Mouse (Mus musculus): ENCODE results near the gene Krt83. TPM values are rescaled to one million over a fixed set of nuclear protein-coding genes. Genes with fewer than 3 reads are reported as not detected.
"Not testable (repeated sequence)": the region's sequence is repeated elsewhere in the genome, so short reads cannot be mapped to it uniquely, and the experiment has no call there.

The Krt83 gene
- not detected in 2 replicates for polyA plus RNA-seq (2016; fragmentation: Nextera tagmentation; extraction: Ambion mirVana)

DNA sequence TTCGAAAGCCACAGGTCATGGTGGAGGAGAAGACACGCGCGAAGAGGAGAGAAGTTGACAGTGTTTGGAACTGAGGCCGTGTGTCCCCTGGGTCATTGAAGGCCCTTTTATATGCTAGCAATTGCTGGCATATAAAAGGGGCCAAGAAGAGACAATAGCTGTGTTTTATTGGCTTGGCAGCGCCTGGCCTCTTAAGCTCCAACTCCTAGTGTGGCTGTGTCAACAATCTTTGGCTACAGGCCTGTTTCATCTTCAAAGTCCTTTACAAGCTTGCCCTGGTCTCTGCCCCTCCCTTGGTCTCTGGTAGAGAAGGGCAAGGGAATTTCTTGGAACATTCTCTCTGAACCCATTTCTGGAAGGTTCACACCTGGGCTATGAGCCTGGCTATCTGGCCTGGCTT lies at the start of gene Krt83:
Gene Krt83 (minus strand): TSS at position 82 of the 400 bp plus-strand sequence.
- Histone ChIP-seq H3K4me3 (replicated peaks) (no peak within 1 kb of the TSS), H3K9ac (no peak within 1 kb of the TSS), H3K4me1 (no peaks in the 10 kb centered on the region), H3K4me2 (no peak within 1 kb of the TSS), H3K36me3 (replicated peaks) (no peaks in the 10 kb centered on the region), H3K27me3 (no peaks in the 10 kb centered on the region), H3K27ac (no peak within 1 kb of the TSS), H3K9me3 (no peaks in the 10 kb centered on the region)
- 65% methylated on average over 6 of the region's 6 CpGs for WGBS
- no peak for ATAC-seq (ENCODE audit: low FRiP score)

DNA sequence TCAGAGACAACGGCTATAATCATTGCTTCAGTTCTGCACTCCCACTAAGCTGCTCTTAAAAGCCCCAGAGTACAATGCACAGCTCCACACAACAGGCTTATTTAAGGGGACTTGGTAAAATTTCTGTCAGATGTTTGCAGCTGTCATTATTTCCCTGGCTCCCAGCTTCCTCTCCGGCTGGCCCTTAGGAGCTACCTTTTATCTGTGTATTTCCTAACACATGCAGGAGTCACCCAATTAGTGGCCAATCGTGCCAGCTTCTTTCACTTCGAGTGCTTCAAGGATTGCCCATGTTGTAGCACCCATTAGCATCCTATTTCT lies 47.2 kb upstream of the Krt83 start:
- Histone ChIP-seq H3K4me1 (no peaks in the 10 kb centered on the region), H3K9me3 (no peaks in the 10 kb centered on the region), H3K36me3 (replicated peaks) (no peaks in the 10 kb centered on the region), H3K4me2 (no peak overlapping the region), H3K27me3 (no peaks in the 10 kb centered on the region; the same call in 1 of the 2 replicates), H3K4me3 (replicated peaks) (no peak overlapping the region), H3K27ac (no peak overlapping the region), H3K9ac (no peak overlapping the region)
- 50% methylated on average over 4 of the region's 4 CpGs for WGBS
- ATAC-seq (ENCODE audit: low FRiP score) = no peak

DNA sequence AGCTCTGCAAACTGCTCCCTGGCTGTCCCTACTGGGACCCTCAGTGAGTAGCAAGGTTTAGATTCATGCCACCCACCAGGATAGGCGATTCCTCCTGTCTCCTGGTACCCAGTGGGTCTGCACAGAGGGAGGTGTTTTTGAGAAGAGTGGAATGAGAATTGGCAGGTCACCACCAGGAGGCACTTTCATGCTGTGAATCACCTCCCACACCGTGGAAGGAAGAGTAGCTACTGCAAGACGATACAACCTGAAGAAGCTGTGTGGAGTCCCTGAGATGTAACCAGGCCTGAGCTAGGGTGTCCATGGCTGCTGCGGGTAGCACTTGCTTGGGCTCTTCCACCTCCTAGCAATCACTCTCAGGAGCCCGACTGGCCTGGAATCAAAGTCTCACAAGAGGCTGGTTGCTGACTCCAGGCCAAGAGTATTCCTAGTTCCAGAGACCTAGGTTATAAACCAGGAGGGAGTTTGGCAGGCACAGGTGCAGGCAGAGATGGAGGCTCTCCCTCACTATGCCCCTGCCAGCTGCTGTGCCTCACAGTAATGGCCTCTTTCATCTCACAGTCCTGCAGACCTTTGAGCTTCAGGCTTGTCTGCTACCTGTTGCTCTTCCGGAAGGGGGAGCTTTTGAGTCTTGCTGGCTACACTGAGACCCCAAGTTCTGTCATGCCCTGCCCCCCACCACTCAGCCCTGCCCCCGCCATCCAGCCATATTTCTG lies 46.7 kb upstream of the Krt83 start:
- H3K4me3 ChIP-seq (replicated peaks) = no peak overlapping the region
- ATAC-seq (ENCODE audit: low FRiP score) = no peak
- H3K4me2 ChIP-seq = no peak overlapping the region
- no peaks in the 10 kb centered on the region for H3K9me3 ChIP-seq
- H3K9ac ChIP-seq = no peak overlapping the region
- H3K36me3 ChIP-seq (replicated peaks) = no peaks in the 10 kb centered on the region
- H3K4me1 ChIP-seq = no peaks in the 10 kb centered on the region
- H3K27me3 ChIP-seq = no peaks in the 10 kb centered on the region; the same call in 1 of the 2 replicates
- 47% methylated on average over 7 of the region's 7 CpGs for WGBS
- H3K27ac ChIP-seq = no peak overlapping the region

DNA sequence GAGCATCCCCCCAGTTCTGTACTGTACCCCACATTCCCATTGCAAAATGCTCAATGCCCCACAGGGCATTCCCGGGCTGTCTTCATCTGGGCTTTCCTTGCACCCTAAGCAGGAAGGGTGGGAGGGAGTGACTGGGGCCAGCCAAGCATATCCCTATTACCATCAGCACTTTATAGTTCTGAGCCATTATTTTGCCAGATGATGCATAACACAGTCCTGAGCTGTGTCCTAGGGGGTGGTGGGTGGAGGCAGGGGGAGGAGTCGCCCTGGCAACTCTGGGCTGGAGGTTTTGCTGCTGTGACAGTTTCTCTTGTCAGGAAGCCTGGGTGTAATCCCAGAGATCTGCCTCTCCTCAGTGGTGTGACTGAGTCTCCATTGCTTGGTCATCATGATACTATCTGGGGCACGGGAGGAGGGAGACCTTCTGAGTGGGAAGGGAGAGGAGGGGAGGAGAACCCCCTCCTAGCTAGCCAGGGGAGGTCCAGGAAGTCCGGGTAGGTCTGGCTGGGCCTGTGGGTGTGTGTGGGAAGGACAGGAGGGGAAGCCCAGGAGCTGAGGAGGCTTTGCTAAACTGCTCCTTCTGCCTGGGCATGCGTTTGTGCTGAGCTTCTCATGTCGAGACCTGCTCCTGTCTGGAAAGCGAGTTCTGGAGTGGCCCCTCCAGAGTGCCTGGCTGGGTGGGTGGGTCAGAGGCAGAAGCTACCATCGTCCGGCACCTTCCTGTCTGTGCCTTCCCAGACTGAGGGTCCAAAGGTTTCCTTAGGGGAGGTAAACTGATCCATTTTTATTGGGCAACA lies 44.9 kb upstream of the Krt83 start:
- Histone ChIP-seq H3K9ac (no peak overlapping the region), H3K4me2 (no peak overlapping the region), H3K4me3 (replicated peaks) (no peak overlapping the region), H3K9me3 (no peaks in the 10 kb centered on the region), H3K27ac (no peak overlapping the region), H3K4me1 (no peaks in the 10 kb centered on the region), H3K36me3 (replicated peaks) (no peaks in the 10 kb centered on the region), H3K27me3 (no peaks in the 10 kb centered on the region; the same call in 1 of the 2 replicates)
- WGBS = 67% methylated on average over 9 of the region's 9 CpGs
- no peak for ATAC-seq (ENCODE audit: low FRiP score)

DNA sequence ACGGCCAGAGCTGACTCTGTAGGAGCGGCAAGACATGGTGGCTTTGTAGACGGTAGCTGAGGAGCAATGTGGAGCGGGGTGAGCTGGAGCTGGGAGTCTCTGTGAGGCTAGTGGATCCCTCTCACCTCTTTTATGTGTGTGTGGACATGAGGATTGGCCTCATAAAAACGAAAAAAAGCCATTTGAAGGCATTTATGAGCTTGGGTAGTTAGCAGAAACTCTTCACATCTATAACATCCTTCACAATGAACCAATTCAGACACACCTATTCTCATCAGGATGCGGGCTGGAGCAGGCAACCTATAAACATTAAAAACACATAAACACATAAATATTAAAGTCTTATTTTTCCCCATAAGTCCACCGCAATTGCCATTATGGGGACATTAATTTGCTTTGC lies 41.4 kb upstream of the Krt83 start, which contains the start of gene Krt84:
Gene Krt84 (minus strand): TSS at position 101 of the 400 bp plus-strand sequence.
- H3K27ac ChIP-seq = no peak within 1 kb of the TSS
- 86% methylated on average over 7 of the region's 7 CpGs for WGBS
- no peak within 1 kb of the TSS for H3K4me2 ChIP-seq
- no peaks in the 10 kb centered on the region for H3K9me3 ChIP-seq
- no peak within 1 kb of the TSS for H3K9ac ChIP-seq
- no peak for ATAC-seq (ENCODE audit: low FRiP score)
- no peaks in the 10 kb centered on the region; the same call in 1 of the 2 replicates for H3K27me3 ChIP-seq
- H3K4me1 ChIP-seq = no peaks in the 10 kb centered on the region
- no peak within 1 kb of the TSS for H3K4me3 ChIP-seq (replicated peaks)
- no peaks in the 10 kb centered on the region for H3K36me3 ChIP-seq (replicated peaks)

DNA sequence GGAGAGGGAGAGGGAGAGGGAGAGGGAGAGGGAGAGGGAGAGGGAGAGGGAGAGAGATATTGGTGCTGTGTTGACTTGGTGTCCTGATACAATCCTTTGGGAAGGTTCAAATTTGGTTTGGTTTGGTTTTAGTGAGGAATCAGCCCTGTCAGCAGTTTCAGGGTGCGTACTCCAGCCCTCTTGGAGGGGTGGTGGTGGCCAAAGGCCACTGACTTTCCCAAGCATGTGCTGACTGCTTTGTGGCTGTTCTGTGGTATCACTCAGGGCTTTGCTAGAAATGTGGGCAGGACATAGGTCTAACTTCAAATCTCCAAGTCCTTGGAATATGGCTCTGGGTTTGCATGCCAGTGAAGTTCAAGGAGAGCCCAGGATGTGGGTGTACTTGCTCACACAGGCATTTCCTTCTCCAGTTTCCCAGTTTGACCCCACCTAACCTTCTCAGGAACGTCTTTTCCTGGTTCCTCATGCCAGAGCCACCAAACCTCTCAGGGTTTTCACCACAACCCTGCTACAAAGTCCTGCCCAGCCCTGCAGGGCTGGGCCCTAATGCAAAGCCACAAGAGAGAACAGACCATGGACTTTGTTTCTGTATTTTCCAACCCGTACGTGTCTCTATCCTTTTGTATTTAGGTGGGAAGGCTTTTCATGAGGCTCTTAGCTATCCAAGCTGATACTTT lies 31.4 kb upstream of the Krt83 start:
- 78% methylated on average over 4 of the region's 4 CpGs for WGBS
- no peak for ATAC-seq (ENCODE audit: low FRiP score)
- H3K9me3 ChIP-seq = no peaks in the 10 kb centered on the region

DNA sequence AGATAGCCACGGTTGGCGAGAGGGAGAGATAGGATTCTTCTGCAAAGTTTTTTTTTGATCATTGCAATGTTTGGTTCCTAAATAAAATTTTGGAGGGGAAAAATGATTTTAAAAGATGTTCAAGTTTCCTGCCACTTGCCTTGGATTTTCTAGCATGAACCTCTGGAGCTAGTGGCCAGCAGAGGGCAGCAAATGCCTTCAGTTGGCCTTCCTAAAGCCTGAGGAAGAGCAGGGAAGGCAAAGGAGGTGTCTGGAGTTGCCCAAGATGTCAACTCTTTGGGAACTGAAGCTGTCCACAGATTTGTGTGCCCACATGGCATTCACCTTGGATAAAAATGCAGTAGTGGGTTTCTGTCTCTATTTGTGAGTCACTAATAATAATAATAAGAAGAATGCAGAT lies 28.5 kb upstream of the Krt83 start:
- Histone ChIP-seq H3K4me2 (no peak overlapping the region), H3K4me3 (replicated peaks) (no peak overlapping the region), H3K27me3 (peaks cover 4% of the 10 kb centered on the region; the same call in 1 of the 2 replicates), H3K36me3 (replicated peaks) (no peaks in the 10 kb centered on the region), H3K27ac (no peak overlapping the region), H3K4me1 (no peaks in the 10 kb centered on the region), H3K9ac (no peak overlapping the region), H3K9me3 (no peaks in the 10 kb centered on the region)
- ATAC-seq (ENCODE audit: low FRiP score) = no peak
- WGBS = 12% methylated on average over 2 of the region's 2 CpGs

More for the DNA sequence above, 31.4 kb upstream of the Krt83 start:
- no peak overlapping the region for H3K27ac ChIP-seq
- no peaks in the 10 kb centered on the region for H3K4me1 ChIP-seq
- H3K27me3 ChIP-seq = peaks cover 4% of the 10 kb centered on the region; the same call in 1 of the 2 replicates
- H3K9ac ChIP-seq = no peak overlapping the region
- no peak overlapping the region for H3K4me3 ChIP-seq (replicated peaks)
- no peak overlapping the region for H3K4me2 ChIP-seq
- no peaks in the 10 kb centered on the region for H3K36me3 ChIP-seq (replicated peaks)

DNA sequence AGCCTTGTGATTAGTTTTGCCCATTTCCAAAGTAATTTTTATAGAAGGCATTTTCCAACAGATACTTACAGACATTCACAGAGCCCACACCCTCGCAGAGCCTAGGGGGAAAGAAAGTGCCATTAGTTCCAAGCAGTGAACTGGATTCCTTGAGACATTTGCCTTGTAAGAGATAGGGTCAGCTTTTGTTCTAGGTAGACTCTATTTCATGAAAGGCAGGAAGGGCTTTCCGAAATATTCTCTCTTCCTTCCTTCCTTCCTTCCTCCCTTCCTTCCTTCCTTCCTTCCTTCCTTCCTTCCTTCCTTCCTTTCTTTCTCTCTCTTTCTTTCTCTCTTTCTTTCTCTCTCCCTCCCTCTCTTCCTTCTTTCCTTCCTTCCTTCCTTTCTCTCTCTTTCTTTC lies 25.8 kb upstream of the Krt83 start, which contains the start of gene Gm49425:
Gene Gm49425 (minus strand): TSS at position 101 of the 400 bp plus-strand sequence.
- not testable (repeated sequence) for ATAC-seq (ENCODE audit: low FRiP score); H3K9ac ChIP-seq; H3K36me3 ChIP-seq (replicated peaks); H3K4me2 ChIP-seq; H3K27me3 ChIP-seq; H3K9me3 ChIP-seq; H3K4me1 ChIP-seq; H3K4me3 ChIP-seq (replicated peaks); H3K27ac ChIP-seq
- WGBS = 84% methylated on average over 2 of the region's 2 CpGs

DNA sequence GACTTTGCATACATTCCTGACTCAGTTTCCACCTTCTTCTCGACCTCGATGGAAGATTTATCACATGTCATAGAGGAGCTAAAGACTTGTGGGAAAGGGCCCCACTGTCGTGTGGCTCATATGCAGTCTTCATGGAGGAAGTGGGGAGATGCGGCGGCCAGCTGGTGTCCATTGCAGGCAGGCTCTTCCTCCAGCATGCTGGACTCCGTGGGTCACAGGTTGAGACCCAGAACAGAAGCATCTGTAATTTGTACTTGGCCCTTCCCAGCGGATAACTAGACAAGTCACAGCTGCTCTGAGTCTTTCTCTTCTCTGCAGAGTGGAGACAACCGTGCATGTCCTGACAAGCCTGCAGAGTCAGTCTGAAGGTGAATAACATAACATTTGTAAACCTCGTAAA lies 16.9 kb upstream of the Krt83 start:
- no peak for ATAC-seq (ENCODE audit: low FRiP score)
- 89% methylated on average over 9 of the region's 9 CpGs for WGBS

DNA sequence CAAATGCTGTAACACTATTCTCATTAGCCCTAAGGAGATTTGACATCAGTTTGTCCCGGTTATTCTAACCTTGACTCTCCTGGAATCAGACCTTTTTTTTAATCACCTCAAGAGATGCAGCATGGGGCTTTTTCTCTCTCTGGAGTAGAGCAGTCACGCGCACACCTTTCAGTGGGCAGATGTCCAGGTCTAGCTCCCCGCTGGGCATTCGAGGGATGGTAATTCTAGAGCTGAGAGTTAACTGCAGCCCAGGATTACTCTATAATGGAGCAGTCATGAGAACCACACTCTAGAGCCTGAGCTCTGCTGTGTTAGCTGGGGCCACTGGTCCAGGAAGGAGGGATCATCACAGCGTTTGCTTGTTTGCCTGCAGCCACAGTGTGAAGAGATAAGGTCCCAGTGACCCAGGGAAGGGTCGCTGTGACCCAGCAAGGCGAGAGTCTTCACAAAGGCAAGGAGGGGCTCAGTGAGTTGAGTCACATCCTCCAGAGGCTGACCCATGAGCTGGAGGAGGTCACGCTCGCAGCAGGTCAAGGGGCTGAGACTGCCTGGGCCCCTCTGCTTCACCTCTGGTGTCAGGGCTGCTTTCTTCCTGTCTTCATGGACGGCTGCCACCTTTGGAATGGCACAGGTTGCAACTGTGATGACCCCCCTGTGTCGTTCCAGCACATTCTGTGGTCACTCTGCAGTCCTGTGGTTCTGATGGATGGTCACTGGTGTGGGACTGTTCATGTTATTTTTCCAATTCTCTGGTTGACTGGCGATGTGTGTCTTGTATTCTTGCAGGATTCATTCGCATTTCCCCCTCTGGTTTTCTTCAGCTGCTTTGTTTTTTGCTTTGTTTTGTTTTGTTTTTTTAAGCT lies 15.8 kb upstream of the Krt83 start:
- Histone ChIP-seq H3K4me3 (replicated peaks) (no peak overlapping the region), H3K9me3 (no peaks in the 10 kb centered on the region), H3K4me2 (no peak overlapping the region), H3K36me3 (replicated peaks) (no peaks in the 10 kb centered on the region), H3K4me1 (no peaks in the 10 kb centered on the region), H3K27me3 (no peaks in the 10 kb centered on the region), H3K27ac (no peak overlapping the region), H3K9ac (no peak overlapping the region)
- WGBS = 73% methylated on average over 14 of the region's 14 CpGs
- no peak for ATAC-seq (ENCODE audit: low FRiP score)

More for the DNA sequence above, 16.9 kb upstream of the Krt83 start:
- Histone ChIP-seq H3K27ac (no peak overlapping the region), H3K4me1 (no peaks in the 10 kb centered on the region), H3K27me3 (no peaks in the 10 kb centered on the region), H3K4me2 (no peak overlapping the region), H3K9me3 (no peaks in the 10 kb centered on the region), H3K36me3 (replicated peaks) (no peaks in the 10 kb centered on the region), H3K4me3 (replicated peaks) (no peak overlapping the region), H3K9ac (no peak overlapping the region)

DNA sequence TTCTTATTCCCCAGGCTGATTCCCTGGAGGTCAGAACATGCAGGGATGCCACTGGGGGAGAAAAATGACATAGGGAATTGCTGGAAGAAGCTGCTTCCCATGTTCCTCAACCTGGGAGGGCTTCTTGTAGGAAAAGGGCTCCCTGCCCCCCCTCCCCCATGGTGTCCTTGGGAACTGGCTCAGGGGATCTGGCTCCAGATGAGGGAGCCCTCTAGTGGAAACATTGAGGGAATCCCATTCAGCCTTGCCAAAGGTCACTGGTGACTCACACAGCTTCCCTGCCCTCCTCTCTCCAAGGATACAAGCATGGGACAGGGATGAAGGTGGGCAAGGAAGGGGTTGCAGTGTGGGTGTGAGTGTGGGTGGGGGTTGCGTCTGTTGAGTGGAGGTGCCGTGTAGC lies 5.9 kb upstream of the Krt83 start:
- H3K27ac ChIP-seq = no peak overlapping the region
- 50% methylated on average over 2 of the region's 2 CpGs for WGBS
- no peak for ATAC-seq (ENCODE audit: low FRiP score)
- no peaks in the 10 kb centered on the region for H3K4me1 ChIP-seq
- H3K9me3 ChIP-seq = no peaks in the 10 kb centered on the region
- no peak overlapping the region for H3K9ac ChIP-seq
- H3K4me2 ChIP-seq = no peak overlapping the region
- no peak overlapping the region for H3K4me3 ChIP-seq (replicated peaks)
- no peaks in the 10 kb centered on the region for H3K27me3 ChIP-seq
- no peaks in the 10 kb centered on the region for H3K36me3 ChIP-seq (replicated peaks)

Measured in forebrain, embryonic 12.5 days (tissue).